Comparison of ENCODE assay signal across 8 mouse cellular contexts in genomic region chr3:86550301-86551010, GRCm38 (mm10). TPM values are rescaled to one million over a fixed set of nuclear protein-coding genes. Genes with fewer than 3 reads are reported as not detected.
DNase-seq lines count a peak whose midpoint lies in the region; ATAC-seq lines count a peak whose summit lies in the region.

No protein-coding gene starts in this region.

- WGBS in heart, embryonic 14.5 days = 16% methylated on average over 22 of the region's 22 CpGs
- WGBS in hindbrain, embryonic 11.5 days = 3% methylated on average over 22 of the region's 22 CpGs
- WGBS in midbrain, embryonic 16.5 days = 9% methylated on average over 22 of the region's 22 CpGs

- H3K4me3 ChIP-seq in heart, embryonic 14.5 days (ENCODE audit: control insufficient read depth in 1 of 2, insufficient read depth in 1 of 2, low read depth in 1 of 2, low read length in 2 of 2) = peak overlapping the region; percentile 2 to 19; a peak in 2 of 4 replicates
- peak overlapping the region; percentile 30; the same call in 1 of the 2 replicates for H3K4me3 ChIP-seq in brown adipose tissue, adult 24 weeks (ENCODE audit: insufficient read depth, low read depth, low read length)
- peak overlapping the region; percentile 22 for H3K4me3 ChIP-seq in hindbrain, embryonic 11.5 days (ENCODE audit: low read depth, low read length)
- peak overlapping the region; percentile 21 for H3K4me3 ChIP-seq in midbrain, embryonic 16.5 days (ENCODE audit: low read depth, low read length)

- peaks cover 5 to 25% of the 10 kb centered on the region in 2 experiments for H3K4me1 ChIP-seq in heart, embryonic 14.5 days (ENCODE audit: control insufficient read depth in 2 of 2, insufficient read depth in 2 of 2, low read length in 2 of 2)
- H3K4me1 ChIP-seq in brown adipose tissue, adult 24 weeks (ENCODE audit: control insufficient read depth, insufficient read depth, insufficient read length, low read length) = peaks cover 2% of the 10 kb centered on the region; the same call in 1 of the 2 replicates
- H3K4me1 ChIP-seq in hindbrain, embryonic 11.5 days (replicated peaks; ENCODE audit: control insufficient read depth, insufficient read depth, low read length) = 0 out of 2 replicates have a peak, but pooled peaks cover 2% of the 10 kb centered on the region
- H3K4me1 ChIP-seq in midbrain, embryonic 16.5 days (ENCODE audit: control insufficient read depth, insufficient read depth, low read length) = peaks cover 4% of the 10 kb centered on the region; the same call in 1 of the 2 replicates

- ATAC-seq in heart, embryonic 14.5 days (ENCODE audit: insufficient number of reproducible peaks, insufficient read depth, low FRiP score, low read depth) = no peak
- peak; percentile 33; the same call in 1 of the 2 replicates for ATAC-seq in hindbrain, embryonic 11.5 days (ENCODE audit: low FRiP score)
- no peak for ATAC-seq in midbrain, embryonic 16.5 days

- no peaks in the 10 kb centered on the region for H3K9me3 ChIP-seq in heart, embryonic 14.5 days (ENCODE audit: control insufficient read depth, low read length)
- no peaks in the 10 kb centered on the region for H3K9me3 ChIP-seq in hindbrain, embryonic 11.5 days (ENCODE audit: control insufficient read depth, low read length)
- H3K9me3 ChIP-seq in midbrain, embryonic 16.5 days (replicated peaks; ENCODE audit: control insufficient read depth, low read length, poor library complexity, severe bottlenecking) = no peaks in the 10 kb centered on the region

- peak overlapping the region; percentile 15 for H3K4me2 ChIP-seq in heart, embryonic 14.5 days (ENCODE audit: low read length)
- peak overlapping the region; percentile 40 for H3K4me2 ChIP-seq in hindbrain, embryonic 11.5 days (replicated peaks; ENCODE audit: low read depth, low read length)
- H3K4me2 ChIP-seq in midbrain, embryonic 16.5 days (ENCODE audit: low read length) = peak overlapping the region; percentile 48

- no peaks in the 10 kb centered on the region for H3K36me3 ChIP-seq in heart, embryonic 14.5 days (ENCODE audit: control insufficient read depth, insufficient read depth, low read length)
- no peaks in the 10 kb centered on the region for H3K36me3 ChIP-seq in hindbrain, embryonic 11.5 days (ENCODE audit: control insufficient read depth, insufficient read depth, low read length)
- no peaks in the 10 kb centered on the region for H3K36me3 ChIP-seq in midbrain, embryonic 16.5 days (ENCODE audit: control insufficient read depth, insufficient read depth, low read length)

- DNase-seq in heart, postnatal 36 days = no peak
- DNase-seq in hindbrain, embryonic 11.5 days (ENCODE audit: low spot score) = peak; percentile 62
- DNase-seq in ovary, adult 18-20 months (ENCODE audit: low spot score) = no peak
- no peak for DNase-seq in frontal cortex, postnatal 25 days (ENCODE audit: low spot score in 2 of 2)
- no peak for DNase-seq in left cerebral cortex, adult 11 months (ENCODE audit: low spot score)

- H3K27me3 ChIP-seq in heart, embryonic 14.5 days (ENCODE audit: control insufficient read depth, insufficient read depth, low read length) = peaks cover 32% of the 10 kb centered on the region
- H3K27me3 ChIP-seq in hindbrain, embryonic 11.5 days (ENCODE audit: control insufficient read depth, insufficient read depth, low read length) = peaks cover 18% of the 10 kb centered on the region
- peaks cover 8% of the 10 kb centered on the region for H3K27me3 ChIP-seq in midbrain, embryonic 16.5 days (ENCODE audit: control insufficient read depth, insufficient read depth, low read depth, low read length)

- H3K9ac ChIP-seq in heart, embryonic 14.5 days (ENCODE audit: low read length) = no peak overlapping the region
- H3K9ac ChIP-seq in hindbrain, embryonic 11.5 days (ENCODE audit: low read depth, low read length) = peak overlapping the region; percentile 46
- H3K9ac ChIP-seq in midbrain, embryonic 16.5 days (ENCODE audit: low read depth, low read length) = peak overlapping the region; percentile 57

- no peak overlapping the region for H3K27ac ChIP-seq in heart, embryonic 14.5 days (replicated peaks in 1 of 2; ENCODE audit: control insufficient read depth in 1 of 2, insufficient read depth in 1 of 2, low read depth in 2 of 2, low read length in 2 of 2)
- H3K27ac ChIP-seq in brown adipose tissue, adult 24 weeks (replicated peaks; ENCODE audit: low read depth, low read length) = no peak overlapping the region
- H3K27ac ChIP-seq in hindbrain, embryonic 11.5 days (ENCODE audit: low read depth, low read length) = peak overlapping the region; percentile 78
- peak overlapping the region; percentile 79 for H3K27ac ChIP-seq in midbrain, embryonic 16.5 days (ENCODE audit: low read length)

- intact Hi-C loops in heart, postnatal 36 days (cut with DNase I) = no loop called here

RNA-seq across cellular contexts. Expression of gene Mab21l2, which starts 2.0 kb away (rescaled TPM):
- 1.5 and 1.6 TPM in 2 replicates for polyA plus RNA-seq in heart, embryonic 14.5 days (2014; fragmentation: Nextera tagmentation; extraction: Ambion mirVana)
- under 1 TPM; 0.11 to 0.19 TPM for total RNA-seq in heart, postnatal 36 days (2021)
- polyA plus RNA-seq in brown adipose tissue, adult 24 weeks (2012; ENCODE audit: insufficient read depth, insufficient read length, missing spikeins) = 2.4 and 4.5 TPM in 2 replicates
- 151 and 155 TPM in 2 replicates for polyA plus RNA-seq in hindbrain, embryonic 11.5 days (2014; fragmentation: Nextera tagmentation; extraction: Ambion mirVana)
- 53.9 and 67.8 TPM in 2 replicates for polyA plus RNA-seq in midbrain, embryonic 16.5 days (2015; fragmentation: Nextera tagmentation; extraction: Ambion mirVana)

Comparison
In these comparisons a context has a peak if more than half of its experiments do, and no peak if none do; other contexts are left out.
1. H3K27ac ChIP-seq: peak in hindbrain, embryonic 11.5 days (single experiment) and midbrain, embryonic 16.5 days (single experiment); none in heart, embryonic 14.5 days (0 of 2) and brown adipose tissue, adult 24 weeks (single experiment).
2. RNA of gene Mab21l2, which starts 2.0 kb away (polyA plus RNA-seq): 151 to 155 TPM in hindbrain, embryonic 11.5 days and 53.9 to 67.8 TPM in midbrain, embryonic 16.5 days; 2.4 to 4.5 TPM in brown adipose tissue, adult 24 weeks and 1.5 to 1.6 TPM in heart, embryonic 14.5 days; every median in the first group is over 10 times any median in the second.
3. Peak in every context shown above with its lines, with median percentiles within 50 percentile points of each other: H3K4me2 ChIP-seq and H3K4me3 ChIP-seq.